Mouse (Mus musculus): ENCODE results near the gene Ric8b. TPM values are rescaled to one million over a fixed set of nuclear protein-coding genes. Genes with fewer than 3 reads are reported as not detected.

Ric8b gene
- polyA plus RNA-seq, 1 experiment: 5.5 TPM

DNA sequence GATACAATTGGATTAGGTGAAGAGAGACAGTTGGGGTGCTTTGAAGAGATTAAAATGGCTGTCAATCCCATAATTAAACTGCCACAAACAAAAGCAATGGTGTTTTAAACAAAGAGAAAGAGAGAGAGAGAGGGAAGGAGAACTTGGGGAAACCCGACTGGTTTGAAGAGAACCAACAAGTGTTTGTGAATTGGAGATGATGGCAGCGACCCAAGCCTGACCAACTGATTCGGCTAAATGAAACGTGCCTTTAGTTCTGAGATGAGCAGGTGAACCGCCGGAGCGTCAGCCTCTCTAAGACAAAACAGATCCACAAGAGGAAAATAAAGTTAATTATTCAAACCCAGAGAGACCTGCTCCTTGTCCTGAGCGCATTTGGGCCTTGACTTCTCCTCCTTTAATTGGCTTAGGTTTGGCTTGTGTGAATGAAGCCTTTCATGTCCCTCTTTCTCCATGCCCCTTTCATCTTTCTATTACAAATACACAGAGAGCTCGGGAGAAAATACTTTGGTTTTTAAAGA lies 97.1 kb downstream of the Ric8b start:
- Histone ChIP-seq H3K36me3 (ENCODE audit: control insufficient read depth, insufficient read depth, low read length) (peaks cover 5% of the 10 kb centered on the region), H3K4me3 (ENCODE audit: extremely low read depth, insufficient read depth, insufficient read length) (no peak overlapping the region)
- WGBS: 94% methylated on average over 9 of the region's 9 CpGs

DNA sequence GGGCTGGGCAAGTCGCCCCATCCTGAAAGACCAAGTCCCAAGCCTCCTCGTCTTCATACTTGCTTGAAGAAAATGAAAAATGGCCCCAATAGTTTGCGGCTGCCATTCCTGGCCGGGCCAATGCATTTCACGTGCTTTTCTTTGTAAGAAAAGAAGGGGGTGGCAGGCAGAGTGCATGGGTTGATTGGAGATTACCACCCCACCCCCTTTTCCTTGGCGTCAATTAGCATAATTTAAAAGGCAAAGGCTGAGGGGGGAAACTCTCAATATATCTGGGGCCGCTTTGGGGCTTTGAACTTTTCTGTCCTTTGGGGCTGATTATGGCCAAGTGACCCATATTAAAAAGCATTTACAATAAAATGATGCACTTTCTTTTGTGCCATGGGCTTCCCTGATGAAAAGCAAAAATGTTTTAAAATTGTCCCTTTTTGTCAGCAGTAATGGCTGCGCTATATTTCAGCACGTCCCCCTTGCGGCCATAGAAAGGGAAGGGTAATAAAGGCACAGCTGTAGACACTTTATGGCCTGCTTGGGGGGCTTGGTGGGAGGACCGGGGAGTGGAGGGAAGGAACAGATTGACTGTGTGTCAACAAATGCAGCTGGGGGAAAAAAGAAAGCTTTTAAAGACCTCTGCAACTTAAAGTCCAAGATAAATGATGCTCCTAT lies 105.4 kb downstream of the Ric8b start:
- Histone ChIP-seq H3K27me3 (ENCODE audit: control insufficient read depth, insufficient read depth, low read length) (no peaks in the 10 kb centered on the region), H3K4me3 (ENCODE audit: extremely low read depth, insufficient read depth, insufficient read length) (no peak overlapping the region), H3K4me1 (ENCODE audit: control insufficient read depth, insufficient read depth, insufficient read length) (no peaks in the 10 kb centered on the region), H3K36me3 (ENCODE audit: control insufficient read depth, insufficient read depth, low read length) (no peaks in the 10 kb centered on the region; the same call in 1 of the 2 replicates), H3K27ac (ENCODE audit: insufficient read depth, low read length) (no peak overlapping the region)
- no peak for DNase-seq (ENCODE audit: low read depth in 1 of 2, low spot score in 2 of 2)
- 76% methylated on average over 11 of the region's 11 CpGs for WGBS
- TF ChIP-seq POLR2A (IDR thresholded peaks at IDR 0.05; ENCODE audit: low read depth, low read length): no peak
- TF ChIP-seq CTCF (IDR thresholded peaks at IDR 0.05; ENCODE audit: extremely low read depth, insufficient read depth, insufficient read length, insufficient replicate concordance): no peak

More for the DNA sequence above, 97.1 kb downstream of the Ric8b start:
- no peaks in the 10 kb centered on the region for H3K27me3 ChIP-seq (ENCODE audit: control insufficient read depth, insufficient read depth, low read length)
- DNase-seq (ENCODE audit: low read depth in 1 of 2, low spot score in 2 of 2): no peak
- no peak overlapping the region for H3K27ac ChIP-seq (ENCODE audit: insufficient read depth, low read length)
- no peak for TF ChIP-seq CTCF (IDR thresholded peaks at IDR 0.05; ENCODE audit: extremely low read depth, insufficient read depth, insufficient read length, insufficient replicate concordance)
- TF ChIP-seq POLR2A (IDR thresholded peaks at IDR 0.05; ENCODE audit: low read depth, low read length): no peak
- no peaks in the 10 kb centered on the region for H3K4me1 ChIP-seq (ENCODE audit: control insufficient read depth, insufficient read depth, insufficient read length)

DNA sequence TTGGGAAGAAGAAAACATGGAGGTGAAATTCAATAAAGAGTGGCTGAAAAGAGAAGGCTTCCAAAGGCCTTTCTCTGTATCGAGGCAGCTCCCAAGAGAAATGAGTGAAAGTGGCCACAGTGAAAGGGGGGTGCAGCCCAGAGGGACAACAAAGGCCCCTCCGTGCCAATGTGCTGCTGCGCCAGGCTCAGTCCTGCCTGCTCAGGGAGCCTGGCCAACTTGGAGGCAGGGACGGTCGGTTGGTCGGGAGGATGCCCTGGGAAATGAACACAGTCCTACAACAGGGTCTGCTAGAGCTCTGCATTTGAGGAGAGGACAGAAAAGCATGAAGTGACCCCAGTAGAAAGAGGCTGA lies 105.9 kb downstream of the Ric8b start:
- Histone ChIP-seq H3K4me3 (ENCODE audit: extremely low read depth, insufficient read depth, insufficient read length) (no peak overlapping the region), H3K27me3 (ENCODE audit: control insufficient read depth, insufficient read depth, low read length) (no peaks in the 10 kb centered on the region), H3K36me3 (ENCODE audit: control insufficient read depth, insufficient read depth, low read length) (no peaks in the 10 kb centered on the region; the same call in 1 of the 2 replicates), H3K4me1 (ENCODE audit: control insufficient read depth, insufficient read depth, insufficient read length) (no peaks in the 10 kb centered on the region), H3K27ac (ENCODE audit: insufficient read depth, low read length) (no peak overlapping the region)
- WGBS: 78% methylated on average over 6 of the region's 6 CpGs
- DNase-seq (ENCODE audit: low read depth in 1 of 2, low spot score in 2 of 2): no peak
- TF ChIP-seq CTCF (IDR thresholded peaks at IDR 0.05; ENCODE audit: extremely low read depth, insufficient read depth, insufficient read length, insufficient replicate concordance): no peak
- no peak for TF ChIP-seq POLR2A (IDR thresholded peaks at IDR 0.05; ENCODE audit: low read depth, low read length)

DNA sequence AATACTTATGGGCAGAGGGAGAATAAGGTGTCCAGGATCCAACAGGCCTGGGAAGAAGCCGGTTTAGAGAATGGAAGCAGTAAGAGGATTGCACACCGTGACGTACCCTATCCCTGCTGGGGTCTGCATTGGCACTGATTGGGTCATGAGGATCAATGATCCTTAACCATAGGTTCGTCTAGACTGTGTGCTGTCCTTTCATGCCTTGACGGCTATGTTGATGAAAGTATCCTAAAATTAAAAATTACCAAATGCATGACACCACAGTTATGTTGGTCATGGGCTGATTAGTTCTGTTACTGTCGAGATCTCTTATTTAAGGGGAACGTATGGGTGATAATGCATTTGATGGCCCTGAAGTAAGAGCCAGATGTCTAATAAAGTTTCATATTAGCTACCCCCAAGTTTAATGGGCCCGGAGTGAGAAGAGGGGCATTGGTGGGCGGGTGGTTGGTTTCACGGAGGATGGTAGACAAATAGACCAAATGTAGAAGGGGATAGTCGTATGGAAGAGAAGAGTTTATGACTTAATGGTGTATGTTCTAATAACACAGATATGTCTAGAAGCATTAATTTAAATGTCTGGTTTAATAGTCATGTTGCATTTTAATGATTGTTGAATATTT lies 108.5 kb downstream of the Ric8b start:
- 93% methylated on average over 11 of the region's 11 CpGs for WGBS
- Histone ChIP-seq H3K4me3 (ENCODE audit: extremely low read depth, insufficient read depth, insufficient read length) (no peak overlapping the region), H3K27me3 (ENCODE audit: control insufficient read depth, insufficient read depth, low read length) (no peaks in the 10 kb centered on the region), H3K4me1 (ENCODE audit: control insufficient read depth, insufficient read depth, insufficient read length) (no peaks in the 10 kb centered on the region), H3K36me3 (ENCODE audit: control insufficient read depth, insufficient read depth, low read length) (no peaks in the 10 kb centered on the region), H3K27ac (ENCODE audit: insufficient read depth, low read length) (no peak overlapping the region)
- TF ChIP-seq POLR2A (IDR thresholded peaks at IDR 0.05; ENCODE audit: low read depth, low read length): no peak
- TF ChIP-seq CTCF (IDR thresholded peaks at IDR 0.05; ENCODE audit: extremely low read depth, insufficient read depth, insufficient read length, insufficient replicate concordance): no peak
- no peak for DNase-seq (ENCODE audit: low read depth in 1 of 2, low spot score in 2 of 2)

DNA sequence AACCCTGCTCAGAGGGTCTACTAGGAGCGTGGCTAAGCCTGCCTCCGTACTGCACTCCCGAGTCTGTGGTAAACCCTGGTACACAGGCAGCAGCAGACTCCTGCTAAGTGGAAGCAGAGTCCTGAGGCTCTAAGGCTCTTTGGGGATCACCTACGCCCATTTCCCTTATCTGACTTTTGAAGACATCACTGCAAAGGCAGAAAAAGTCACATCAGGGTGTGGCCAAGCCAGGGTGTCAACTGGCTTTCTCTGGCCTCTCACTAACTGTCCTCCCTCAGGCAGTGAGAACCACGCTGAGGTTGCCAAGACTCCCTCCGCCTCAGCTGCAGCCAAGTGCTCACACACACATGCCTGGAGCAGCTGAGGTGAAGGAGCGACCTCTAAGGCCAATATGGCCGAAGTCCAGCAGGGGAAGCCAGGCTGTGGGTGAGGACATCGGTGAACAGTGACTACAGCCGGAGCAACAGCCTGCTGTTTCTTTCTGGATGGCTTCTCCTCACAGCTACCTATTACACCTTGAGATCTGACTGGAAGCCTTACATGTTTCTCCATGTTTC lies 110.3 kb downstream of the Ric8b start:
- Histone ChIP-seq H3K4me3 (ENCODE audit: extremely low read depth, insufficient read depth, insufficient read length) (no peak overlapping the region), H3K27me3 (ENCODE audit: control insufficient read depth, insufficient read depth, low read length) (no peaks in the 10 kb centered on the region), H3K4me1 (ENCODE audit: control insufficient read depth, insufficient read depth, insufficient read length) (no peaks in the 10 kb centered on the region), H3K36me3 (ENCODE audit: control insufficient read depth, insufficient read depth, low read length) (no peaks in the 10 kb centered on the region), H3K27ac (ENCODE audit: insufficient read depth, low read length) (no peak overlapping the region)
- WGBS: 77% methylated on average over 10 of the region's 10 CpGs
- no peak for TF ChIP-seq POLR2A (IDR thresholded peaks at IDR 0.05; ENCODE audit: low read depth, low read length)
- no peak for DNase-seq (ENCODE audit: low read depth in 1 of 2, low spot score in 2 of 2)

DNA sequence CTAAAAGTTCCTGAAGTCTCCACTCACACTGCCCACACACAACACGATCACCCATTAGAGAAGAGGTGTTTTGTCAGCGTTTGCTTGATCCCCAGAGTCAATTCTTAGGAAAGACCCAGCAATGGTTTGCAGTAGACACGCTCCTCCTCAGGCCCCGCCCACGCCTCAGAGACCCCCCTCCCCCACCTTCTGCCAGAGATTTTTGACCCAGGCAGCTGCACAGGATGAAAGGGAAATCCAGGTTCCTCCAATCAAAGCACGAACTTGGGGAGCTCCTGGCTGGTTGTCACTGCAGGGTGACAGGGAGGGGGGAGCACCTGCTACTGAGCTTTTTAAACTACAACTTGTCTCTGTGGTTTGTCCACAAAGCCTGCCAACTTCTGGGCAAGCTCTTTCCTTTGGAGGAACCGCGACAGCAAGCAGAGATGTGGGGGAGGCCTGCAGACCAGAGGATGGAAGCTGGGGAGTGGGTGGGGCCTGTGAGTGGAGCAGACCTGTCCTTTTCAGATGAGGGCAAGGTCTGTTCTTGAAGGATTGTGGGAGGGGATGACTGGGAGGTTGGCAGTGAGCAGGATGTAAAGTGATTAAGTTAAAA lies 117.8 kb downstream of the Ric8b start:
- Histone ChIP-seq H3K27ac (ENCODE audit: insufficient read depth, low read length) (no peak overlapping the region), H3K27me3 (ENCODE audit: control insufficient read depth, insufficient read depth, low read length) (no peaks in the 10 kb centered on the region), H3K36me3 (ENCODE audit: control insufficient read depth, insufficient read depth, low read length) (no peaks in the 10 kb centered on the region), H3K4me1 (ENCODE audit: control insufficient read depth, insufficient read depth, insufficient read length) (no peaks in the 10 kb centered on the region), H3K4me3 (ENCODE audit: extremely low read depth, insufficient read depth, insufficient read length) (no peak overlapping the region)
- no peak for TF ChIP-seq CTCF (IDR thresholded peaks at IDR 0.05; ENCODE audit: extremely low read depth, insufficient read depth, insufficient read length, insufficient replicate concordance)
- no peak for TF ChIP-seq POLR2A (IDR thresholded peaks at IDR 0.05; ENCODE audit: low read depth, low read length)
- DNase-seq (ENCODE audit: low read depth in 1 of 2, low spot score in 2 of 2): no peak
- 8% methylated on average over 8 of the region's 8 CpGs for WGBS

All from spleen, adult 2 months (tissue).